Mouse (Mus musculus): ENCODE results near the gene Frat2.
"Not testable (repeated sequence)": the region's sequence is repeated elsewhere in the genome, so short reads cannot be mapped to it uniquely, and the experiment has no call there.

The Frat2 gene

GRCm38 (mm10) chr19:41847992-41848851 is at the start of gene Frat2:
Frat2 (minus strand) TSS chr19:41848132.
- peak; percentile 64 to 86 for DNase-seq (ENCODE audit: low read depth in 1 of 2, low spot score in 2 of 2)

GRCm38 (mm10) chr19:41896319-41896711 is 48.4 kb upstream of the Frat2 start:
- no peak for DNase-seq (ENCODE audit: low read depth in 1 of 2, low spot score in 2 of 2)

DNA sequence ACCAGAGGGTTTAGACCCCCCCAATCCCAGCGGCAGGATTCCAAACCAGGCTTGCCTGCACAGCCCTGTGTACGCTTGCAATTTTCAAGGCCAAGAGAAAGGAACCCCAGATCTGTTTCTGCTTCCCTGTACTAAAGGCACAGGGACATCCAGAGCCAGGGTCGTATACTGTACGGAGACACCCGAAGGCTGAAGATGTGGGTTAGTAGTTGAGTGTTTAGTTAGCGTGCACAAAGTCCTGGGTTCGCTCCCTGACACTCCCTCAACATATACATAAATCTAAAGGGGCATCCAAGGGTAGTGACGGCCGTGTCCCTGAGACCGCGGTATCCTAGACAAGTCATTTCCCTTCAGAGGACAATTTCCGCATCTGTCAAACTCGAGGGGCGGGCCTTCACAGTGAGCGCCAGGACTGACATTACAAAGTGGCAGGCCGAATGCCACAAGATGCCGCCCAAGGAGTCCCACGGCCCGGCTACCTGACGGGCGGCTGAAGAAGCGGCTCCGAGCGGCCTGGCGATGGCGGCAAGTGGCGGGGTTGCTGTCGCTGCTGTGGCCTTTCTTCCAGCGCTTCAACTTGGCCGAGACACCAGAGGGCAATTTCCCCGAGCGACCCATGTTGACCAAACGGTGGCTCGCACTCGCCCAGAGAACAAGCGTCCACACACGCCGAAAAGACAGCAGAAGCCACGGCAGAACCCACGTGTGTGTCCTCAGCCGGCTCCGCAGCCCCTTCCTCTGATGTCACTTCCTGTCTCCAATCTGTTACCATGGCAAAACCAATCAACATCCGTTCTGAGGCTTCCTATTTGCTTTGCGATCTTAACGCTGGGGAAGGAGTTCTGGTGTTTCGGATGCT is 47.8 kb upstream of the Frat2 start, which contains the start of gene Rrp12:
Gene Rrp12 (minus strand): TSS at position 714 of the 859 bp plus-strand sequence.
- DNase-seq (ENCODE audit: low read depth in 1 of 2, low spot score in 2 of 2) = peak; percentile 67 to 71

- no peak for DNase-seq (ENCODE audit: low read depth in 1 of 2, low spot score in 2 of 2)
These were observed 47.0 kb upstream of the Frat2 start for GRCm38 (mm10) chr19:41894959-41895358.

DNA sequence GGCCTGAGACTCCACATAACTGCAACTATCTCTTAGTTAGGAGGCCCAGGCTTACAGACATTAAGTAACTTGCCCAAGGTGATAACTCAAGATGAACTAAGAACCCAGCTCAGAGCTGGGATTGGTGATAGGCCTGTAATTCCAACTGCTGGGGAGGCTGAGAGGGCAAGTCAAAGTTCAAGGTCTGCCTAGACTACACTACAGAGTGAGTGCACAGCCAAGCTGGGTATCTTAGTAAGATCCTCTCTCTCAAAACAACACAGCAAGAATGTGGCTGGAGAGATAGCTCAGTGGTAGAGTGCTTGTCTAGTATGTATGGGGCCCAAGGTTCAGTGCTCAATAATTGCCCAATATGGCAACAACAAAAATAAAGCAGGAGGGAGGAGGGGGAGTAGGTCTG is 40.3 kb upstream of the Frat2 start:
- no peak for DNase-seq (ENCODE audit: low read depth in 1 of 2, low spot score in 2 of 2)

DNA sequence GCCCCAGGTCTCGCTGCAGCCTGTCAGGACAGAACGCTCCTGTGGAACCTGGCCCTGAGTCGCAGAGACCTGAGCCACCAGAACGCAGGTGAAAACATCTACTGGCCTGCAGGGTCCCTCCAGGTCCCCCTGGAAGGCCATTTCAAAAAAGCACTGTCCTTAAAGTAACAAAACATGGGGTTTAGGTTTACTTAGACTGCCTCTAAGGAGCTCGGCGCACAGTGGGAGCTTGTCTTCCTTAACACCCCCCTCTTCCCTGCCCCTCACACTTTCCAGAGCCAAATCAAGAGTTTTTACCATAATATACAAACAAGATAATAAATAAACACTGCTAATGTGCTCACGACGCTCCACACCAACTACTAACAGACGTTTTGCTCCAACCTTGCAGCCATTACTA is 36.0 kb upstream of the Frat2 start:
- no peak for DNase-seq (ENCODE audit: low read depth in 1 of 2, low spot score in 2 of 2)

GRCm38 (mm10) chr19:41881842-41882241 is 33.9 kb upstream of the Frat2 start:
- DNase-seq (ENCODE audit: low read depth in 1 of 2, low spot score in 2 of 2) = no peak

GRCm38 (mm10) chr19:41874356-41874755 is 26.4 kb upstream of the Frat2 start:
- no peak for DNase-seq (ENCODE audit: low read depth in 1 of 2, low spot score in 2 of 2)

- DNase-seq (ENCODE audit: low read depth in 1 of 2, low spot score in 2 of 2) = no peak
These were observed 24.4 kb upstream of the Frat2 start for GRCm38 (mm10) chr19:41872285-41872684.

DNA sequence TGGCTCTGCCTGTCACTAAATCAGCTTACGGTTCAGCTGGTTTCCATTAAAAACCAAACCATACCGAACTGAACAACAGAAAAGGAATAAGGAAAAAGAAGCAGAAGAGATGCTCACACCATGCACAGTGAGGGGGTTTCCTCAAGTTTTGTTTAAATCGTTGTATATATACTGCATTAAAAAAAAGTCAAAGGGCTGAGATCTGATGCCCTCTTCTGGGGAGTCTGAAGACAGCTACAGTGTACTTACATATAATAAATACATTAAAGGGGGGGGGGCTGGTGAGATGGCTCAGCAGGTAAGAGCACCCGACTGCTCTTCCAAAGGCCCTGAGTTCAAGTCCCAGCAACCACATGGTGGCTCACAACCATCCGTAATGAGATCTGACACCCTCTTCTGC is 22.0 kb upstream of the Frat2 start:
- DNase-seq (ENCODE audit: low read depth in 1 of 2, low spot score in 2 of 2) = not testable (repeated sequence)

GRCm38 (mm10) chr19:41869296-41869695 is 21.4 kb upstream of the Frat2 start:
- DNase-seq (ENCODE audit: low read depth in 1 of 2, low spot score in 2 of 2) = no peak

GRCm38 (mm10) chr19:41866707-41867106 is 18.8 kb upstream of the Frat2 start:
- DNase-seq (ENCODE audit: low read depth in 1 of 2, low spot score in 2 of 2) = no peak

GRCm38 (mm10) chr19:41857816-41858310 is 9.9 kb upstream of the Frat2 start:
- DNase-seq (ENCODE audit: low read depth in 1 of 2, low spot score in 2 of 2) = no peak

DNA sequence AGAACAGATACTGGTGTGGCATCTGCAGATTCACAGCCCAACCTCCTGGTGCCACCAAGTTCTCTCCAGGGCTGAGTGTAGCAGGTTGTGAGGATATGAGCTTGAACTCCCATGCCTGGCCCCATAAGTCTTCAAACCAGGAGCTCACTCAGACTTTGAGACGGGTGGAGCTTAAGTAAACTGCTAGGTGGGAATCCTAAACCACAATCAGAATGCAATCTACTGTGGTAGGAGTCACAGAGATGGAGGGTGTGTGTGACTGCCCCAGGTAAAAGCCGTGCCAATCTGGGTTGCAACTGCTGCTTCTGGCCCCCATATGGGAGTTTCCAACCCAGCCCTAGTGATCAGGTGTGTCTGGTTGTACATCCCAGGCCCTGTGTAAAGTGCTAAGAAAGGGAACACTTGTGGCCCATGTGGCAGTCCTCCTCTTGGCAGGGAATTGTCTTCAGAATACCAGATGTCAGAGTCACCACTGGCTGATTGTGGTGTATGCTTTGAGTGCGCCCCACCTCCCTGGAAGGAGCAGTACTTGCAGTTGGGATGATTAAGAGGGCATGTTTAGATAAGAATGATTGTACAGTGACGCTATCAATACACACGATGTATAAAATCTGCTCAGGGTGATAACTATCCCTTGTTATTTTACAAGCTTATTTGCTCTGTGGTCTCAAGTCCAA is 9.3 kb upstream of the Frat2 start:
- no peak for DNase-seq (ENCODE audit: low read depth in 1 of 2, low spot score in 2 of 2)

GRCm38 (mm10) chr19:41852423-41852822 is 4.5 kb upstream of the Frat2 start:
- no peak for DNase-seq (ENCODE audit: low read depth in 1 of 2, low spot score in 2 of 2)

DNA sequence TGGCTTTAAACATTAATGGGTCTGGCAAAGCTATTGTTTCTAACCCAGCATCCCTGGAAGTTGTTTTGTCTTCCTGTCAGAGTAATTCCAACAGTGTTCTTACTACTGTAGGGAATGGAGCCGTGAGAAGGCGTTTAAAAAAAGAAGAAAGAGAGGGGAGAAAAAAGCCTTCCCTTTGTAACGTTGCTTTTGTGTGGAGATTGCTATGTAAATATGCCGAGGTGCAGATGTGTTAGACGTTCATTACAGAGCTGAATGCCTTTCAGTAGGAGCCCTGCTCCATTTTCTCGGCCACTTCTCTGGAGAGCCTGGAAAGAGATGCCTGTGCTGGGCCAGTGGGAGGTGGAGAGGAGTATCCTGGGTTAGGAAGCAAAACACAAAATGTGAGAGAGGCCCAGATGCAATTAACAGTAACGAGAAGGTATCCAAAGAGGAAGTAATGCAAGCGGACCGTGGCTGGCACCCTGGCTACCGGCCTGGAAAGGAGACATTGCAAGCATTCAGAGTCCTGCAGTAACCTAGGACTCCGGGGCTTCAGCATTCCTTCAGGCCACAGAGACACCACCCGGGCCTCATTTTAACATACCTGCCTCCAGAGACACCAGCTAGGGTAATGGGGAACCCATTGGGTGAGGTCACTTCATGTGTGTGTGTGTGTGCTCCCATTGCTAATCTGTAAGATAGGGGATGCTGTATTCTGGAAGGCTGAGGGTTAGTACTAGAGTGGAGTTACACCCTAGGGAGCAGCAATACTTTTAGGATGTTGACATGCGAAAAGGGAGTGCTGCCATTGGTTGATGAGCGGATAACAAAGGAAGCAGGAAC is 3.0 kb upstream of the Frat2 start:
- peak in 1 of 2 experiments; percentile 25 for DNase-seq (ENCODE audit: low read depth in 1 of 2, low spot score in 2 of 2)

- DNase-seq (ENCODE audit: low read depth in 1 of 2, low spot score in 2 of 2) = no peak
These were observed 2.2 kb upstream of the Frat2 start for GRCm38 (mm10) chr19:41850021-41850718.

DNA sequence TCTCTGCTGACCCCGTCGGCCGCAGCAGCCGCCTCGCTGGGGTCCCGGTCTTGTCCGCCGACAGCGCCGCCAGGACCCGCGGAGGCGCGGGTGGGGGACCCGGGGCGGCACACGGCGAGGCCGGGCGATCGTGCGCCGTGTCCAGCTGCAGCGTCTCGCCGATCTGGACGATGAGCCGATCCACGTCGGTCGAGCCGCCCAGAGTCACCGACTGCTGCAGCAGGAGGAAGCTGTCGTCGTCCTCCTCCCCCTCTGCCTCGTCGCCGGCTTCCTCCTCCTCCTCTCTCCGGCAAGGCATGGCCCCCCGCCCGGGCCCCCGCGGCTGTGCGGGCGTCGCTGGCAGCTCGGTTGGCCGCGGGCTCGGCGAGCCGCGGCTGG is 329 bp downstream of the Frat2 start:
- not testable (repeated sequence) for DNase-seq (ENCODE audit: low read depth in 1 of 2, low spot score in 2 of 2)

DNA sequence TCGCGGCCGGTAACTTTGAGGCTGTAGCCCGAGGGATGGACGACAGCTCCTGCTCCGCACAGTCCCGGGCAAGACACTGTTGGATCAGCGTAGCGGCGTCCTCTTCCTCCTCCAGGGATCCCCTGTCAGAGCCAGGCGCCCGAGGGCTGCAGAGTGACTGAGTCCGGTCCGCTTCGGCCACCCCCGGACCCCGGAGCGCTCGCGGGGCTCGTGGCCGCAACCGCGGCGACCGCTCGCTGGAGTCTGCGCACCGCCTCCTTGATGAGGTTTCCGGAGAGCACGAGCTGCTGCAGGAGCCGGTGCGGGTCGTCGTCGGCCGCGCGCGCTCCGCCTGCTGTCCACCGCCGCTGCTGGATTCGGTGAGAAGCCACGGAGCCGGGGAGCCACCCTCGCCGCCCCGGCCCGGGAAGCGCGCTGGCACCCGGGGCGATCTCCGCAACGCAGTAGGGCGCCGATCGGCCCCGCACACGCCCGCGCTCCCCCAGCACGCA is 796 bp downstream of the Frat2 start:
- peak in 1 of 2 experiments; percentile 12 for DNase-seq (ENCODE audit: low read depth in 1 of 2, low spot score in 2 of 2)
